Mouse (Mus musculus) left cerebral cortex, adult 2 months (tissue): ENCODE results near the gene Chmp1a. TPM values are rescaled to one million over a fixed set of nuclear protein-coding genes. Genes with fewer than 3 reads are reported as not detected.
"Not testable (repeated sequence)": the region's sequence is repeated elsewhere in the genome, so short reads cannot be mapped to it uniquely, and the experiment has no call there.

Source experiments
- DNase-seq, 2 experiments: peaks; one replicate each; pipeline ENCODE4 v3.0.0; 2021 to 2022; ENCODE audit warnings: low spot score in 2 of 2, mixed read lengths in 1 of 2; ENCODE audit errors: extremely low spot score in 1 of 2
- H3K27ac ChIP-seq: fragments of 200-600 bp; 2 replicates; pipeline ENCODE4 v1.8.1; 2022
- H3K4me3 ChIP-seq: fragments of 200-600 bp; 2 replicates; pipeline ENCODE4 v1.8.1; 2022
- CTCF ChIP-seq: fragments of 200-600 bp; IDR thresholded peaks from 2 replicates; pipeline ENCODE4 v1.8.1; 2022; ENCODE audit warnings: antibody characterized with exemption, mild to moderate bottlenecking, moderate library complexity
- intact Hi-C: fragments of 180-260 bp; cut with DNase I; formaldehyde crosslinking; loops from one replicate; pipeline ENCODE4 v1.15.1; 2025
- total RNA-seq, 2 experiments: library from RNA; stranded (reverse); gene quantifications; 2 replicates each; pipeline ENCODE4 v1.2.3; 2021

Gene Chmp1a
- total RNA-seq, 2 experiments from 2014 or later, result 86.2 to 104 TPM

GRCm38 (mm10) chr8:123245543-123245942 is 33.0 kb upstream of the Chmp1a start:
- no peak overlapping the region for H3K27ac ChIP-seq

GRCm38 (mm10) chr8:123244382-123244781 is 31.8 kb upstream of the Chmp1a start:
- intact Hi-C loops, result no loop called here
- H3K4me3 ChIP-seq, result no peak overlapping the region
- H3K27ac ChIP-seq, result no peak overlapping the region
- DNase-seq, result no peak
- no peak for TF ChIP-seq CTCF

More at GRCm38 (mm10) chr8:123245543-123245942, 33.0 kb upstream of the Chmp1a start:
- DNase-seq, result no peak
- no peak overlapping the region for H3K4me3 ChIP-seq
- TF ChIP-seq CTCF, result no peak
- intact Hi-C loops, result no loop called here

- Histone ChIP-seq H3K4me3 (no peak overlapping the region), H3K27ac (no peak overlapping the region)
- intact Hi-C loops, result no loop called here
- no peak; the same call in 1 of the 2 replicates for TF ChIP-seq CTCF
- no peak for DNase-seq
Measured at GRCm38 (mm10) chr8:123243053-123243452, 30.5 kb upstream of the Chmp1a start.

GRCm38 (mm10) chr8:123242107-123242923 is 29.8 kb upstream of the Chmp1a start:
- Histone ChIP-seq H3K4me3 (no peak overlapping the region), H3K27ac (no peak overlapping the region)
- DNase-seq, result no peak
- intact Hi-C loops, result no loop called here
- no peak for TF ChIP-seq CTCF

- DNase-seq, result no peak
- peak overlapping the region; percentile 44; the same call in 1 of the 2 replicates for H3K27ac ChIP-seq
- intact Hi-C loops, result no loop called here
- no peak for TF ChIP-seq CTCF
- no peak overlapping the region for H3K4me3 ChIP-seq
Measured at GRCm38 (mm10) chr8:123239398-123239797, 26.8 kb upstream of the Chmp1a start.

GRCm38 (mm10) chr8:123235520-123236497 is 23.2 kb upstream of the Chmp1a start, which contains the start of gene Spata2l:
TSS of gene Spata2l (minus strand) at chr8:123236233.
- peak; percentile 22 for TF ChIP-seq CTCF
- intact Hi-C loops, result loop anchor here (1.0 kb wide), 1 partner anchor 18 kb away; the partner anchor contains the start of genes Vps9d1 and Zfp276
- peak; percentile 83 to 87 for DNase-seq
- peak within 1 kb of the TSS; percentile 74 for H3K4me3 ChIP-seq
- peak within 1 kb of the TSS; percentile 93 for H3K27ac ChIP-seq

GRCm38 (mm10) chr8:123234918-123235519 is 22.5 kb upstream of the Chmp1a start:
- Histone ChIP-seq H3K27ac (peak overlapping the region; percentile 93), H3K4me3 (peak overlapping the region; percentile 74)
- intact Hi-C loops, result loop anchor here (1.0 kb wide), 1 partner anchor 19 kb away; the partner anchor contains the start of genes Vps9d1 and Zfp276
- DNase-seq, result peak; percentile 83 to 84
- no peak for TF ChIP-seq CTCF

- Histone ChIP-seq H3K27ac (peak overlapping the region; percentile 93), H3K4me3 (peak overlapping the region; percentile 74)
- DNase-seq, result peak; percentile 35 to 36
- intact Hi-C loops, result no loop called here
- no peak for TF ChIP-seq CTCF
Measured at GRCm38 (mm10) chr8:123233760-123234159, 21.2 kb upstream of the Chmp1a start.

- peak in 1 of 2 experiments; percentile 28 for DNase-seq
- TF ChIP-seq CTCF, result no peak
- H3K4me3 ChIP-seq, result peak overlapping the region; percentile 74
- intact Hi-C loops, result no loop called here
- H3K27ac ChIP-seq, result peak overlapping the region; percentile 93
Measured at GRCm38 (mm10) chr8:123233300-123233699, 20.7 kb upstream of the Chmp1a start.

GRCm38 (mm10) chr8:123232553-123232952 is 20.0 kb upstream of the Chmp1a start:
- Histone ChIP-seq H3K27ac (peak overlapping the region; percentile 93), H3K4me3 (no peak overlapping the region)
- DNase-seq, result peak in 1 of 2 experiments; percentile 34
- no peak for TF ChIP-seq CTCF
- intact Hi-C loops, result no loop called here

GRCm38 (mm10) chr8:123231742-123232141 is 19.2 kb upstream of the Chmp1a start:
- intact Hi-C loops, result no loop called here
- Histone ChIP-seq H3K27ac (peak overlapping the region; percentile 93; the same call in 1 of the 2 replicates), H3K4me3 (no peak overlapping the region)
- DNase-seq, result no peak
- TF ChIP-seq CTCF, result peak; percentile 33; the same call in 1 of the 2 replicates

- DNase-seq, H3K27ac ChIP-seq, intact Hi-C loops, H3K4me3 ChIP-seq: not testable (repeated sequence)
Measured at GRCm38 (mm10) chr8:123230326-123230725, 17.8 kb upstream of the Chmp1a start.
